Mouse (Mus musculus) myocyte (in vitro differentiated cells): ENCODE data around the gene Anks1b.

Source experiments
- MAX ChIP-seq: IDR thresholded peaks from one replicate; pipeline ENCODE4 v1.6.1; 2011; ENCODE audit warnings: low read depth, mild to moderate bottlenecking, control low read depth
- MYOG ChIP-seq, 3 experiments: IDR thresholded peaks; one replicate each; pipeline ENCODE4 v1.6.1; 2011; ENCODE audit warnings: control low read depth in 2 of 3, low read depth in 2 of 3, mild to moderate bottlenecking in 2 of 3; ENCODE audit not compliant: insufficient read length in 2 of 3, control insufficient read depth in 1 of 3, insufficient read depth in 1 of 3
- POLR2A ChIP-seq: IDR thresholded peaks from one replicate; pipeline ENCODE4 v1.6.1; 2011; ENCODE audit warnings: low read depth, mild to moderate bottlenecking, control low read depth, moderate library complexity; ENCODE audit not compliant: insufficient read length
- POLR2AphosphoS2 ChIP-seq: IDR thresholded peaks from one replicate; pipeline ENCODE4 v1.6.1; 2011; ENCODE audit warnings: low read depth, control low read depth; ENCODE audit not compliant: insufficient read length
- TCF12 ChIP-seq: IDR thresholded peaks from one replicate; pipeline ENCODE4 v1.6.1; 2011; ENCODE audit warnings: mild to moderate bottlenecking, control low read depth; ENCODE audit not compliant: poor library complexity, insufficient read depth, severe bottlenecking
- USF1 ChIP-seq: IDR thresholded peaks from one replicate; pipeline ENCODE4 v1.6.1; 2011; ENCODE audit warnings: low read depth, mild to moderate bottlenecking, control low read depth, moderate library complexity

DNA sequence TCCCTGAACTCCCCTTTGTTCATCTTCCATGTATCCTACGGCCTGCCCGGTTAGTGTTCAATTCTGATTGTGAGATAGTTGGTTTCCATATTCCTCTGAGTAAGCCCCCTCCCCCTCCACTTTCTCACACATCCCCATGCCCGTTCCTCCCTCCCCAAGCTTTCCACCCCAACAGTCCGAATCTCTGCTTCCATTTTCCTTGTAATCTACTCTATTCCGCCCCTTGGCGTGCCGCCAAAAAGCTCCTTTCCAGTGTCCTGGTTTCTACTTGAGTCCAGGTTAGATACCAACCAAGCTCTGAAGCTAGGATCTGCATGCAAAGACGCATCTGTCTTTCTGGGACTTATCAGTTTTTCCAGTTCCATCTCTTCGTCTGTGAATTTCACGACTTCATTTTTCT is 40.1 kb upstream of the Anks1b start:
- TF ChIP-seq MAX, result no peak
- TF ChIP-seq USF1, result no peak
- no peak for TF ChIP-seq POLR2A
- no peak for TF ChIP-seq MYOG (IDR thresholded peaks at IDR 0.05; ENCODE audit: control insufficient read depth in 1 of 3, insufficient read depth in 1 of 3, insufficient read length in 2 of 3, low read depth in 2 of 3)
- TF ChIP-seq POLR2AphosphoS2, result no peak
- TF ChIP-seq TCF12, result no peak
